Mouse (Mus musculus): ENCODE measurements around the gene Ccn1. TPM values are rescaled to one million over a fixed set of nuclear protein-coding genes. Genes with fewer than 3 reads are reported as not detected.

Gene Ccn1
- polyA plus RNA-seq, 1 experiment = 51.6 TPM

GRCm38 (mm10) chr3:145641878-145642277 is 7.9 kb downstream of the Ccn1 start:
- peak overlapping the region; percentile 62 for H3K27ac ChIP-seq (replicated peaks; ENCODE audit: low read depth, low read length)
- H3K4me3 ChIP-seq (ENCODE audit: insufficient read depth, low read depth, low read length) = no peak overlapping the region
- H3K4me1 ChIP-seq (ENCODE audit: control insufficient read depth, insufficient read depth, insufficient read length, low read length) = peaks cover 12% of the 10 kb centered on the region

GRCm38 (mm10) chr3:145641036-145641685 is 8.6 kb downstream of the Ccn1 start:
- Histone ChIP-seq H3K27ac (replicated peaks; ENCODE audit: low read depth, low read length) (no peak overlapping the region), H3K4me3 (ENCODE audit: insufficient read depth, low read depth, low read length) (no peak overlapping the region), H3K4me1 (ENCODE audit: control insufficient read depth, insufficient read depth, insufficient read length, low read length) (peaks cover 12% of the 10 kb centered on the region)

GRCm38 (mm10) chr3:145640583-145640982 is 9.2 kb downstream of the Ccn1 start:
- peaks cover 12% of the 10 kb centered on the region for H3K4me1 ChIP-seq (ENCODE audit: control insufficient read depth, insufficient read depth, insufficient read length, low read length)
- no peak overlapping the region for H3K4me3 ChIP-seq (ENCODE audit: insufficient read depth, low read depth, low read length)
- H3K27ac ChIP-seq (replicated peaks; ENCODE audit: low read depth, low read length) = no peak overlapping the region

GRCm38 (mm10) chr3:145640170-145640569 is 9.6 kb downstream of the Ccn1 start:
- Histone ChIP-seq H3K4me3 (ENCODE audit: insufficient read depth, low read depth, low read length) (no peak overlapping the region), H3K4me1 (ENCODE audit: control insufficient read depth, insufficient read depth, insufficient read length, low read length) (peaks cover 12% of the 10 kb centered on the region), H3K27ac (replicated peaks; ENCODE audit: low read depth, low read length) (no peak overlapping the region)

- H3K4me1 ChIP-seq (ENCODE audit: control insufficient read depth, insufficient read depth, insufficient read length, low read length) = peaks cover 2% of the 10 kb centered on the region; the same call in 1 of the 2 replicates
- no peak overlapping the region for H3K27ac ChIP-seq (replicated peaks; ENCODE audit: low read depth, low read length)
- H3K4me3 ChIP-seq (ENCODE audit: insufficient read depth, low read depth, low read length) = no peak overlapping the region
Observed at GRCm38 (mm10) chr3:145634002-145634710, 15.6 kb downstream of the Ccn1 start.

- Histone ChIP-seq H3K27ac (replicated peaks; ENCODE audit: low read depth, low read length) (no peak overlapping the region), H3K4me3 (ENCODE audit: insufficient read depth, low read depth, low read length) (no peak overlapping the region), H3K4me1 (ENCODE audit: control insufficient read depth, insufficient read depth, insufficient read length, low read length) (no peaks in the 10 kb centered on the region)
Observed at GRCm38 (mm10) chr3:145632888-145633287, 16.9 kb downstream of the Ccn1 start.

- peaks cover 4% of the 10 kb centered on the region; the same call in 1 of the 2 replicates for H3K4me1 ChIP-seq (ENCODE audit: control insufficient read depth, insufficient read depth, insufficient read length, low read length)
- no peak overlapping the region for H3K4me3 ChIP-seq (ENCODE audit: insufficient read depth, low read depth, low read length)
- no peak overlapping the region for H3K27ac ChIP-seq (replicated peaks; ENCODE audit: low read depth, low read length)
Observed at GRCm38 (mm10) chr3:145628643-145629042, 21.1 kb downstream of the Ccn1 start.

GRCm38 (mm10) chr3:145627830-145628229 is 22.0 kb downstream of the Ccn1 start:
- peaks cover 4% of the 10 kb centered on the region; the same call in 1 of the 2 replicates for H3K4me1 ChIP-seq (ENCODE audit: control insufficient read depth, insufficient read depth, insufficient read length, low read length)
- no peak overlapping the region for H3K27ac ChIP-seq (replicated peaks; ENCODE audit: low read depth, low read length)
- no peak overlapping the region for H3K4me3 ChIP-seq (ENCODE audit: insufficient read depth, low read depth, low read length)

GRCm38 (mm10) chr3:145626063-145626462 is 23.7 kb downstream of the Ccn1 start:
- Histone ChIP-seq H3K4me3 (ENCODE audit: insufficient read depth, low read depth, low read length) (no peak overlapping the region), H3K27ac (replicated peaks; ENCODE audit: low read depth, low read length) (no peak overlapping the region), H3K4me1 (ENCODE audit: control insufficient read depth, insufficient read depth, insufficient read length, low read length) (peaks cover 4% of the 10 kb centered on the region; the same call in 1 of the 2 replicates)

- Histone ChIP-seq H3K4me1 (ENCODE audit: control insufficient read depth, insufficient read depth, insufficient read length, low read length) (peaks cover 4% of the 10 kb centered on the region; the same call in 1 of the 2 replicates), H3K4me3 (ENCODE audit: insufficient read depth, low read depth, low read length) (no peak overlapping the region), H3K27ac (replicated peaks; ENCODE audit: low read depth, low read length) (no peak overlapping the region)
Observed at GRCm38 (mm10) chr3:145625546-145625945, 24.2 kb downstream of the Ccn1 start.

- Histone ChIP-seq H3K4me3 (ENCODE audit: insufficient read depth, low read depth, low read length) (no peak overlapping the region), H3K4me1 (ENCODE audit: control insufficient read depth, insufficient read depth, insufficient read length, low read length) (peaks cover 4% of the 10 kb centered on the region; the same call in 1 of the 2 replicates), H3K27ac (replicated peaks; ENCODE audit: low read depth, low read length) (no peak overlapping the region)
Observed at GRCm38 (mm10) chr3:145624786-145625185, 25.0 kb downstream of the Ccn1 start.

- no peak overlapping the region for H3K4me3 ChIP-seq (ENCODE audit: insufficient read depth, low read depth, low read length)
- peaks cover 4% of the 10 kb centered on the region; the same call in 1 of the 2 replicates for H3K4me1 ChIP-seq (ENCODE audit: control insufficient read depth, insufficient read depth, insufficient read length, low read length)
Observed at GRCm38 (mm10) chr3:145623047-145623446, 26.7 kb downstream of the Ccn1 start.

GRCm38 (mm10) chr3:145621209-145621608 is 28.6 kb downstream of the Ccn1 start:
- Histone ChIP-seq H3K27ac (replicated peaks; ENCODE audit: low read depth, low read length) (no peak overlapping the region), H3K4me3 (ENCODE audit: insufficient read depth, low read depth, low read length) (no peak overlapping the region), H3K4me1 (ENCODE audit: control insufficient read depth, insufficient read depth, insufficient read length, low read length) (peaks cover 4% of the 10 kb centered on the region; the same call in 1 of the 2 replicates)

More at GRCm38 (mm10) chr3:145623047-145623446, 26.7 kb downstream of the Ccn1 start:
- no peak overlapping the region for H3K27ac ChIP-seq (replicated peaks; ENCODE audit: low read depth, low read length)

GRCm38 (mm10) chr3:145619621-145620365 is 30.0 kb downstream of the Ccn1 start:
- H3K4me3 ChIP-seq (ENCODE audit: insufficient read depth, low read depth, low read length) = no peak overlapping the region
- H3K4me1 ChIP-seq (ENCODE audit: control insufficient read depth, insufficient read depth, insufficient read length, low read length) = no peaks in the 10 kb centered on the region; the same call in 1 of the 2 replicates
- no peak overlapping the region for H3K27ac ChIP-seq (replicated peaks; ENCODE audit: low read depth, low read length)

GRCm38 (mm10) chr3:145618299-145618698 is 31.5 kb downstream of the Ccn1 start:
- no peak overlapping the region for H3K4me3 ChIP-seq (ENCODE audit: insufficient read depth, low read depth, low read length)
- no peak overlapping the region for H3K27ac ChIP-seq (replicated peaks; ENCODE audit: low read depth, low read length)
- H3K4me1 ChIP-seq (ENCODE audit: control insufficient read depth, insufficient read depth, insufficient read length, low read length) = peaks cover 6% of the 10 kb centered on the region

Data from brown adipose tissue, adult 24 weeks (tissue).